Mouse (Mus musculus): ENCODE data around the gene Zscan4d. TPM values are rescaled to one million over a fixed set of nuclear protein-coding genes. Genes with fewer than 3 reads are reported as not detected.
"Not testable (repeated sequence)": the region's sequence is repeated elsewhere in the genome, so short reads cannot be mapped to it uniquely, and the experiment has no call there.

Gene Zscan4d
- not detected in 2 replicates for polyA plus RNA-seq (2015; fragmentation: Nextera tagmentation; extraction: Ambion mirVana)

GRCm38 (mm10) chr7:11166059-11166458, at the start of gene Zscan4d:
Gene Zscan4d (minus strand): TSS chr7:11166159.
- not testable (repeated sequence) for ATAC-seq (ENCODE audit: insufficient read depth, low FRiP score, low read depth); H3K4me1 ChIP-seq; H3K9me3 ChIP-seq; H3K4me2 ChIP-seq; H3K27me3 ChIP-seq (replicated peaks); H3K4me3 ChIP-seq (replicated peaks); H3K27ac ChIP-seq; H3K9ac ChIP-seq; H3K36me3 ChIP-seq
- 84% methylated on average over 4 of the region's 4 CpGs for WGBS

- WGBS = 32% methylated on average over 6 of the region's 6 CpGs
- H3K4me2 ChIP-seq; H3K4me1 ChIP-seq; H3K9ac ChIP-seq; H3K27me3 ChIP-seq (replicated peaks); ATAC-seq (ENCODE audit: insufficient read depth, low FRiP score, low read depth); H3K4me3 ChIP-seq (replicated peaks); H3K27ac ChIP-seq; H3K36me3 ChIP-seq; H3K9me3 ChIP-seq: not testable (repeated sequence)
These were observed 7.9 kb downstream of the Zscan4d start for GRCm38 (mm10) chr7:11158036-11158435.

Other genes with a start within 250 kb of the Zscan4d start
- gene Zscan4c, start 160.4 kb downstream of the Zscan4d start, polyA plus RNA-seq (2015; fragmentation: Nextera tagmentation; extraction: Ambion mirVana) = not detected in 2 replicates
- gene Zscan4-ps1, start 96.5 kb downstream of the Zscan4d start, polyA plus RNA-seq (2015; fragmentation: Nextera tagmentation; extraction: Ambion mirVana) = not detected in 2 replicates
- gene Zscan4e, start 144.5 kb upstream of the Zscan4d start, polyA plus RNA-seq (2015; fragmentation: Nextera tagmentation; extraction: Ambion mirVana) = not detected in 2 replicates
- not detected in 2 replicates for gene Zscan4f, start 231.8 kb upstream of the Zscan4d start, polyA plus RNA-seq (2015; fragmentation: Nextera tagmentation; extraction: Ambion mirVana)